Mouse (Mus musculus): ENCODE measurements around the gene Npw.
A peak's percentile ranks its signal among the peaks of the same experiment; 100 is the strongest.

The Npw gene

DNA sequence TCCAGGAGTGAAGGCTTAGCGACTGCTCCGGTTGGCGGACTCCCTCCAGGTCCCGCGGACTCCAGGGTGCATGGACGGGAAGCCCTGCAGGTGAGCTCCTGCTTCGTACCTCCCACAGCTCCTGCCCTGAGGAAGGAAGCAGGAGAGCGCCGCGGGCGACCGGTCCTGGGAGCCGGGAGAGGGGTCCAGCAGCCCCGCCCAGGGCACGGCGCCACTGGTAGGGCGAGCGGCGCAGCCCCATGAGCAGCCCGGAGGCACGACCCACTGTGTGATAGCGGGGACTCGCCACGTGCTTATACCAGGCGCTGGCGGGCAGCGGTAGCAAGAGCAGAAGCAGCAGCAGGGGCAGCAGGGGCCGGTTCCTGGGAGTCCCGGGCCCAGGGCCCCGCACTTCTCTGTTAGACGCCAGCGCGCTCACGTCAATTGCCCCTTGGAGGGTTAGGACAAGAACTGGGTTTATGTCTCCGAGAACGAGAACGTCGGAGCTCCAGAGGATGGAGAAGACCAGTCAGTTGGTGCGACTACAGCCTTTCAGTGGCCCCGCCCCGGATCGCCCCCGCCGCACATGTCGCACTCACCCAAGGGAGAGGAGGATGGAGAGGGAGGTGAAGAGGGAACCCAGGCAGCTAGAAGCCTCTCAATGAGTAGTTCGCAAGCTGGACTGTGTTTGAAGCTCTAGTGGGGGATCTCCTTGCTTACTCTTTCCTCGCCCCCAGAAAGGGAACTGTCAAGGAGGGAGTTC, at the start of gene Npw:
Npw (minus strand) TSS at position 441 of the 742 bp plus-strand sequence.
- DNase-seq: peak; percentile 33 to 40

GRCm38 (mm10) chr17:24707801-24708425, 49.7 kb upstream of the Npw start:
- DNase-seq: peak in 1 of 2 experiments; percentile 41

- DNase-seq: peak; percentile 95
Measured at GRCm38 (mm10) chr17:24706982-24707800, 48.9 kb upstream of the Npw start, which contains the start of gene Tbl3. Gene Tbl3 (minus strand): TSS chr17:24707660.

GRCm38 (mm10) chr17:24705821-24706220, 47.6 kb upstream of the Npw start:
- no peak for DNase-seq

DNA sequence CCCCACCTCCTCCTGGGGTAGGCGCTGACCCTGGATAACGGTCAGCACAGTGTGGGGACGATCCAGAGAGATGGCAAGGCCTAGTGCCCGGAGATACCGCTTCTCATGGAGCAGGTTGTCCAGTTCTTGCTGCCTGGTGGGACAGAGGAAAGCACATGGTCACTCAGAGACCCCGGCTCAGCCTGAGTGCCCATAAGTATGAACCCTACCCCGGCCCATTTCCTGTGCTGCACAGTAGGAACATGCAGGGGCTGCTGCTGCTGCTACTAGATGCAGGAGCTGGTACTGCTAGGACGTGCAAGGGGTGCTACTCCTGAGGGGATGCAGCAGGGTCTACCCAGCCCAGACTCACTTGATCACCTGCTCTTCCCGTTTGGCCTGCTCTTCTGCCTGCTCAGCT, 43.0 kb upstream of the Npw start:
- DNase-seq: no peak

- DNase-seq: no peak
Measured at GRCm38 (mm10) chr17:24699473-24699872, 41.2 kb upstream of the Npw start.

- DNase-seq: no peak
Measured at GRCm38 (mm10) chr17:24698715-24699114, 40.5 kb upstream of the Npw start.

- no peak for DNase-seq
Measured at GRCm38 (mm10) chr17:24697985-24698384, 39.7 kb upstream of the Npw start.

- peak; percentile 76 to 80 for DNase-seq
Measured at GRCm38 (mm10) chr17:24696011-24696697, 37.9 kb upstream of the Npw start, which contains the start of the genes Gfer and Noxo1. Gene Gfer (minus strand): TSS chr17:24696156. Gene Noxo1 (plus strand): TSS chr17:24696234.

DNA sequence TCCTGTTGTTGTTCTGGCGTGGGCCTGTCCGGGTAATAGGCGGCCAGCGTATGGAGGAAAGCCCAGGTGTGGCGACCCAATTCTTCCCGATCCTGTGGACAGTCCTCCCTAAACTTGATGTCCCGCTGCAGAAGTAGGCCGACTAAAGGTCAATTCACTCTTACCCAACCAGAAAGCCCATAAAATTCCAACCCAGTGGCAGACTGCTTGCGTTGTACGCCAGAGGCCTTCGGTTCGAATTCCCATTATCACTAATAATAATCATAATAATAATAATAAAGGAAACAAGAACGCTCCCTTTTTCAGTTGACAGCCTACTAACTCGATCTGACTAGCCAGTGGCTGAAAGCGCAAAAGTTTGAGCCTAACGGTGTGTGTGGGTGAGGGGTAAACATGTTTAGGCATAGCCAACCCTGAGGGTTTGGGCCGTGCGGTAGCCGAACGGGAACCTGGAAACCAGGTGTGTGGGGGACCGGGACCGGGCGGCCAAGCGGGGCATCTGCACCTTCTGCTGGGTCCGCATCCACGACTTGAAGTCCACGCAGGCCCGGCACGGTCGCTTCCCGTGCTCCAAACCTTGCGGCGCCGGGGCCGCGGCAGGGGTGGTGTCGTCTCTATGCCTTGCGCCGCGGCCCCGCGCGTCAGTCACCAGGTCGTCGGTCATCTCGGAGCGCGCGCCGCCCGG, 37.2 kb upstream of the Npw start:
- no peak for DNase-seq

- DNase-seq: no peak
Measured at GRCm38 (mm10) chr17:24692385-24692784, 34.1 kb upstream of the Npw start.

DNA sequence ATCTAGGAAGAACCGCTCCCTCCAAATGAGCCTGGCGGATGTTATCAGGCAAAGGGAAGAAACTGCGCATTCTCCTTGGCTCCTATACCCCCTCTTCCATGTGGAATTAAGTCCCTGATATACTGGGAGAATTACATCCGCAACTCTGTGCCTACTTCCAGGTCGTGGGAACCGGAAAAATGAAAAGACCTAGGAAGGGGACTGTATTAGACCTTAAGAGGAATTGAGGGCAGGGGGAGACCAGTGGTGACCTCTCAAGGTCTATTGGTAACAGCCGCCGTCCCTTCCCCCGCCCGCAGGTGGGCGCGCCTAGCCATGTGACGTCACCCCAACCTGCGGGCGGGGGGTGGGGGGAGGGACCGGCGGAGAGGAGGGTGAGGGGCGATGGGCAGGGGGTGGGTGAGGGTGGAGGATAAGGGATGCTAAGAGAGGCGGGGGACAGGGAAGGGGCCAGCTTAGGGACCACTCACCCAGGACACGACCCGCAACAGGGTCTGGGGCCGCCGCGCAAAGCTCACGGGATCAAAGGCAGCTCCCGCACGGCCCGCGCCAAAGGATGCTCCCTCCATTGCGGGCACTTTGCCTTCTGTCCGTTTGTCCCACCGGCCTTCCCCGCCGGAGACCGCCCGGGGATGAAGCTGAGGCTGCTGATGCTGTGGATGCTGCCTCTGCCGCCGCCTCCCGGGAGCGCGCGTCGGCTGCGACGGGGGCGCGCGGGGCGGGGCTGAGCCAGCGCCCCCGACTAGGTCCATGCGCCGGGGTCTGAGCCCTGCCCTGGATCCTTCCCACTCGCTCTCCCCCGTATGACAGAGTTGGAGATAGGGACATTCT, 31.2 kb upstream of the Npw start, which contains the start of gene Syngr3:
Syngr3 (minus strand) TSS at position 705 of the 831 bp plus-strand sequence.
- DNase-seq: peak in 1 of 2 experiments; percentile 26

- no peak for DNase-seq
Measured at GRCm38 (mm10) chr17:24687599-24687998, 29.3 kb upstream of the Npw start.

DNA sequence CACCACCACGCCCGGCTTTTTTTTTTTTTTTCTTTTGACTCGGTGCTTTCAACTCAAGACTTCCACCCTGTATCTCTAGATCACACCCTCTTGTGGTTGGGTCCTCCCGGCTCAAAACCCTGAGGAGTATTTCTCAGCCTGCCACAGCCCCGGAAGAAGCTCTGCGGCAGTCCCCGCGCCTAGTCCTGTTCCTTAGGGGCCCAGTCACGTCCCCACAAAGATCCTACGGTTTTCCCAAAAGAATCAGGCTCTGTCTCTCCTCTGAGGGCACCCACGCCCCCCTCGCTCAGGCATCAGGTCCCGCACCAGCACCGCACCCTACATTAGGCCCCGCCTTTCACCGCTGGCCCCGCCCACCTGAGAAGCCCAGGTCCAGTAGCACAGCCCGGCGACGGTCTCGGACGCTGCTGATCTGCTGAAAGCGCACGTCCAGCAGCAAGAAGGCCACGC, 28.9 kb upstream of the Npw start:
- peak; percentile 66 to 68 for DNase-seq

- DNase-seq: peak; percentile 72 to 78
Measured at GRCm38 (mm10) chr17:24686514-24686913, 28.3 kb upstream of the Npw start.

GRCm38 (mm10) chr17:24677500-24678080, 19.3 kb upstream of the Npw start:
- DNase-seq: no peak

- no peak for DNase-seq
Measured at GRCm38 (mm10) chr17:24676877-24677276, 18.6 kb upstream of the Npw start.

DNA sequence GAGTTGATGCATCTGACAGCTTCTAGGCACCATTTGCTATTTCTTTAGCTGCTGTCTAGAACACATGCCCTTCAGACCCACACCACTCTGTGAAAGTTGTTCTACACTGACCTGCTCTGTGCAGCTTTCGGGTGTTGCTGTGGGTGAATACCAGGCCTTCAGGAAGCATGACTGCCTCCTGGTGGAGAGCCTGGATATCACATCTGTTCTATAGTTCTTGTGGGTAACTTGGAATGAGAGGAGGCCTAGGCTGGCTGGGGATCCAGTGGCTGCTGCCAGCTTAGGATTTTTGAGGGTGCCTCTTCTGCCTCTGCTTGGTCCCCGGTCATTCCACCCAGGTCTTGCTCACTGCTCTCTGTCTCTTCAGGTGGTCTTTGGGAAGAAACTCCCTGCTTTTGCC, 17.9 kb upstream of the Npw start:
- peak; percentile 82 to 86 for DNase-seq

DNA sequence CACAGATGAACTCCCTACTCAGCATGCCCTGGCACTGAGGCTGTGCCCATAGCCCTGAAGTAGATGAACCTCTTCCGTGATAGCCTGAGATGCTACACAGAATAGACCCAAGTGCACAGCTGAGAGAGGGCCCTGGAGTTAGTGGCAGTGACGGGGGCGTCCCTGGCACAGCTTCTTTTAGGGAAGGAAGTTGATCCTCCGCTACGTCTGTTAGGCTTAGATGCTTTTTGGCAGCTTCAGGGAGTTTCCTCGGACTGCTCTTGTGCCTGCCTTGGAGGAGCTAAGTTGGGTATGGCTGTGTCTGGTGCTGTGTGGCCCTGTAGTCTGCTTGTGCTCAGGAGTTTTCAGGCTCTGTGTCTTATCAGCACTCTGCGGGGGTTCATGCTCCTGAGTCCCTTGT, 16.0 kb upstream of the Npw start:
- no peak for DNase-seq

DNA sequence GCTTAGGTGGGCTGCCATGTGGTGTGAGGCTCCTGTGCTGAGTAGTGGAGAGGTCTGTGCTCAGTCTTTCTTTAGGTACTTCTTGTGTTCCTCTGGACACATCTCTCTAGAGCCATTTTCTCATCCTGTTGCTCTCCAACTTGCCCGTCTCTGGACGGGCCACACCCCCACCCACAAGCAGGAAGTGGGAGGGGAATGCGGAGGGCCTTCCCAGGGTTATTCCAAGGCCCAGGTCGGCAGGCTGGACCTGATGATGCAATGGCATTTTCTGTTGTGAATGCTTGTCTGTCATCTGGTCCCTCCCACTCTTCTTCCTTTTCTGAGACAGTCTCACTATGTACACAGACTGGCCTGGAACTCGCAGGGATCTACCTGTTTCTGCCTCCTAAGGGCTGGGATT, 13.9 kb upstream of the Npw start:
- DNase-seq: no peak

DNA sequence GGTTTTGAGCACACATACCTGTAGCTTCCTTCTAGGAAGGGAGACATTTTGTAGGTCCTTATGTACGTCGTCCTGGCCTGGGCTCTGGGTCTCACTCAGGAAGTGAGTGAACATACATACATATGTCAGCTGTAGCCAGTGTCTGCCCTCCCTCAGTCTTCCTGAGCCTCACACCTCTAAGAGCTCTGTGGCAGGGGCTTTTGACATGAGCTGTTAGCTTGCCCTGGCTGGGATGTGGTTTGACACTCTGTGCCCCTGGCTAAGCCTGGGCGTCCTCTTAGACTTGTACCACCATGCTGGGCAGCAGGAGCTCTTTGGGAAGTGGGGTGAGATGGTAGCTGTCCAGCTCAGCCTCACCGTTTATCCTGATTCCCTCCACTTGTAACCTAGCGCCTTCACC, 13.1 kb upstream of the Npw start:
- no peak for DNase-seq
